Mouse (Mus musculus): ENCODE measurements around the gene Cstb.

DNA sequence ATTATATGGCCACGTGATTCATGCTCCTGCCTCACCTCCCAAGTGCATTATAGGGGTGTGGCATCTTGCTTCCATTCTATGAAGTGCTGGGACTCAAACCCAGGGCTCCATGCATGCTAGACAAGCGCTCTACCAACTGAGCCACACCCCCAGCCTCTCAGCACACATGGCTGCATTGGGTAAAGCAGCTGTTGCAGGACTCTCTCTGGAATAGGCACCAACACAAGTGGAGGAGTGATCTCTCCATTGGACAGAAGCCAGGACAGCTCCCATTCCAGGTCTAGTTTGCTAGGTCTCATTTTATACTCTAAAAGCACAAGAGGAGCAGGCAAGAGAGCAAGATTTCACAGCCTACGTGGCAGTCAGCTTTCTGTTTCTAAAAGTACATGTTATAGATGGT lies 41.9 kb upstream of the Cstb start:
- TF ChIP-seq EP300 (IDR thresholded peaks at IDR 0.05; ENCODE audit: insufficient read depth, low read depth, low read length) = no peak
- no peak for TF ChIP-seq CTCF (IDR thresholded peaks at IDR 0.05)
- no peak for TF ChIP-seq POLR2A (IDR thresholded peaks at IDR 0.05; ENCODE audit: insufficient read depth, low read depth, low read length)

All from heart, adult 2 months (tissue).